Mouse (Mus musculus) E14TG2a.4 (cell line): ENCODE results near the gene Aff3.

Experiments
- H3K27me3 ChIP-seq: 2 replicates; pipeline ENCODE4 v1.6.1; 2014; ENCODE audit warnings: low read length, control low read depth; ENCODE audit not compliant: insufficient read depth
- H3K36me3 ChIP-seq: 2 replicates; pipeline ENCODE4 v1.6.1; 2014; ENCODE audit warnings: low read length, control low read depth; ENCODE audit not compliant: insufficient read depth
- H3K4me1 ChIP-seq: replicated peaks from 2 replicates; pipeline ENCODE4 v1.6.1; 2014; ENCODE audit warnings: low read depth, low read length, control low read depth
- H3K4me3 ChIP-seq: replicated peaks from 2 replicates; pipeline ENCODE4 v1.5.1; 2014; ENCODE audit warnings: mild to moderate bottlenecking, low read length
- H3K9me3 ChIP-seq: 2 replicates; pipeline ENCODE4 v1.6.1; 2014; ENCODE audit warnings: low read length, control low read depth
- CTCF ChIP-seq: conservative IDR thresholded peaks from 2 replicates; pipeline ENCODE4 v1.5.1; 2014; ENCODE audit warnings: low read length
- NANOG ChIP-seq: IDR thresholded peaks from 2 replicates; pipeline ENCODE4 v1.6.1; 2014; ENCODE audit warnings: borderline replicate concordance, low read length, mixed read lengths
- POU5F1 ChIP-seq: IDR thresholded peaks from 2 replicates; pipeline ENCODE4 v1.6.1; 2014; ENCODE audit warnings: low read length, borderline replicate concordance

The Aff3 gene

GRCm38 (mm10) chr1:38450677-38451076 lies 214.1 kb downstream of the Aff3 start:
- no peak for TF ChIP-seq CTCF
- no peak for TF ChIP-seq NANOG
- no peak for TF ChIP-seq POU5F1
- no peak overlapping the region for H3K4me3 ChIP-seq
- no peaks in the 10 kb centered on the region for H3K4me1 ChIP-seq
- no peaks in the 10 kb centered on the region for H3K36me3 ChIP-seq
- no peaks in the 10 kb centered on the region for H3K27me3 ChIP-seq
- H3K9me3 ChIP-seq = no peaks in the 10 kb centered on the region

- Histone ChIP-seq H3K27me3 (no peaks in the 10 kb centered on the region), H3K4me1 (no peaks in the 10 kb centered on the region), H3K36me3 (no peaks in the 10 kb centered on the region), H3K9me3 (no peaks in the 10 kb centered on the region), H3K4me3 (no peak overlapping the region)
- TF ChIP-seq CTCF (no peak), POU5F1 (no peak), NANOG (no peak)
Measured at GRCm38 (mm10) chr1:38449816-38450478, 214.8 kb downstream of the Aff3 start.

GRCm38 (mm10) chr1:38448854-38449253 lies 215.9 kb downstream of the Aff3 start:
- Histone ChIP-seq H3K4me3 (no peak overlapping the region), H3K27me3 (no peaks in the 10 kb centered on the region), H3K4me1 (no peaks in the 10 kb centered on the region), H3K9me3 (no peaks in the 10 kb centered on the region), H3K36me3 (no peaks in the 10 kb centered on the region)
- TF ChIP-seq CTCF (no peak), NANOG (no peak), POU5F1 (no peak)

- Histone ChIP-seq H3K4me3 (no peak overlapping the region), H3K36me3 (no peaks in the 10 kb centered on the region), H3K27me3 (no peaks in the 10 kb centered on the region), H3K4me1 (no peaks in the 10 kb centered on the region), H3K9me3 (no peaks in the 10 kb centered on the region)
- TF ChIP-seq CTCF = no peak
- no peak for TF ChIP-seq POU5F1
- no peak for TF ChIP-seq NANOG
Measured at GRCm38 (mm10) chr1:38447581-38447980, 217.2 kb downstream of the Aff3 start.

GRCm38 (mm10) chr1:38446152-38446820 lies 218.5 kb downstream of the Aff3 start:
- no peaks in the 10 kb centered on the region for H3K36me3 ChIP-seq
- H3K27me3 ChIP-seq = no peaks in the 10 kb centered on the region
- H3K4me3 ChIP-seq = no peak overlapping the region
- no peak for TF ChIP-seq CTCF
- no peak for TF ChIP-seq NANOG
- no peak for TF ChIP-seq POU5F1
- no peaks in the 10 kb centered on the region for H3K9me3 ChIP-seq
- H3K4me1 ChIP-seq = no peaks in the 10 kb centered on the region

- Histone ChIP-seq H3K4me1 (no peaks in the 10 kb centered on the region), H3K9me3 (no peaks in the 10 kb centered on the region), H3K4me3 (no peak overlapping the region), H3K36me3 (no peaks in the 10 kb centered on the region), H3K27me3 (no peaks in the 10 kb centered on the region)
- TF ChIP-seq POU5F1 (no peak), NANOG (no peak), CTCF (no peak)
Measured at GRCm38 (mm10) chr1:38442887-38443286, 221.9 kb downstream of the Aff3 start.

DNA sequence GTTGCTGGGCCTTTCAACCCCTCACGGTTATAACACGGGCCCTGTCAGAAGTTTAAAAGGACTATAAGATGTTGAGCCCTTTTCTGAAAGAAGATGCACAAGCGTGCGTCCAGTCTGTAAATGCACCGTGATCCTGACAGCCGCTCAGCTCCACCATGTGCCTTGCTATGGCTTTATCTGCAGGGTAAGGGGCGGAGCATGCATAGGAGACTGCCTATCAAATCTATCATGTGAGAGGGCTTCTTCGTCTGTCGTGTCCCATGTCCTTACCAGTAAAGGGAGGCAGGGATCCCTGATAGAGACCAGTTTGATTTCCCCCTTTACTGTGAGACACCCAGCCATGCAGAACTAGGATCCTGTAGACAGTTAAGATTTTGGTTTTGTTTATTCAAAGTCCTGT lies 222.3 kb downstream of the Aff3 start:
- no peaks in the 10 kb centered on the region for H3K27me3 ChIP-seq
- H3K36me3 ChIP-seq = no peaks in the 10 kb centered on the region
- no peaks in the 10 kb centered on the region for H3K9me3 ChIP-seq
- no peak overlapping the region for H3K4me3 ChIP-seq
- no peak for TF ChIP-seq NANOG
- TF ChIP-seq POU5F1 = no peak
- no peak for TF ChIP-seq CTCF
- H3K4me1 ChIP-seq = no peaks in the 10 kb centered on the region

DNA sequence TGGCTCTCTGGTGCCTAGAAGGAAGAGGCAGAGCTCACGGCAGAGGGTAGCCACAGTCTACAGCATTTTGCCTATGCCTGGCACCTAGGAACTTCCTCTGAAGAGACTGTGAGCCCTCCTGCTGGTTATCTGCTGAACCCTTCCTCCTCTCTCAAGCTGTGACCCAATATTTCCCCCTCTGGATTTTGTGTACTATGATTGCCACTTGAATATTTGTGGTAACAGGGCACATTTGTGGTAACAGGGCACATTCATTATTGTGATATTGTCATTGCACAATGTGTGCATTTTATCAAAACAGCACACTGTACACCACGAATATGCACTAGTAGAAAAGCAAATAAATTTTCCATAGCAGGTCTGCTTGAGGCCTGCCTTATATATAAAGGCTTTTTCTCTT lies 223.0 kb downstream of the Aff3 start:
- TF ChIP-seq POU5F1 = no peak
- no peak for TF ChIP-seq NANOG
- no peak for TF ChIP-seq CTCF
- Histone ChIP-seq H3K27me3 (no peaks in the 10 kb centered on the region), H3K9me3 (no peaks in the 10 kb centered on the region), H3K4me1 (no peaks in the 10 kb centered on the region), H3K36me3 (no peaks in the 10 kb centered on the region), H3K4me3 (no peak overlapping the region)
